Mouse (Mus musculus): Measurements from ENCODE around the gene Acot9. TPM values are rescaled to one million over a fixed set of nuclear protein-coding genes. Genes with fewer than 3 reads are reported as not detected.

Acot9 gene
- polyA plus RNA-seq (2017; shearing (Covaris generic)): 113 TPM

DNA sequence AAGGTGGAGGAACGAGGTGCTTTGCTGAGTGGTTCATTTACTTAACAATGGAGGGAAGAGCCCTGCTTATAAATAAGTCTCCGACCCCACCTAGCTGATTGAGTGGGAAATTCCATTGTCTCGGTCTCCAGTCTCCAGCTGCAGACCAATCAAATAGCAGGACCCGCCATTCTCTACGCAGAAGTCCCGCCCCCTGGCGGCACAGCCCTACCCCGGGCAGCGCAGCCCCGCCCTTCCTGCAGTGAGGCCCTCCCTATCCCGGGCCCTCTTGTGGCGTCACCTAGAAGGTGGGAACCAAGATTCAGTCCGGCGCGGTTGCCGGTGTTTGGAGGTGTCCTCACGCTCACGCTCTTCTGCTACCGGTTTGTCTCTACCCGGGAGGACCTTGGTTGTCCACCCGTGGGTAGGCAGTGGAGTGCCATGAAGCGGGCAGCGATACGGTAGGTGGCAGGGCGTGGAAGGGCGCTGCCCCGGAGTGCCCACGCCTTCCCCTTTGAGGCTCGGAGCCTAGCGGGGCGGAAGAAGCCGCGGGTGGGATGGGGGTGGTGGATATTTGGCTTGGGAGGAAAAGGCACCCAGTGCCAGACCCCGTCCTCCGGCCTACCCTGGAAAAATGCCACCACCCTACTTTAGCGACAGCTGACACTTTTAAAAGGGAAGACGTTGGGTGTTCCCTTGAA lies at the start of gene Acot9:
Acot9 (plus strand) TSS at position 209 of the 680 bp plus-strand sequence.

DNA sequence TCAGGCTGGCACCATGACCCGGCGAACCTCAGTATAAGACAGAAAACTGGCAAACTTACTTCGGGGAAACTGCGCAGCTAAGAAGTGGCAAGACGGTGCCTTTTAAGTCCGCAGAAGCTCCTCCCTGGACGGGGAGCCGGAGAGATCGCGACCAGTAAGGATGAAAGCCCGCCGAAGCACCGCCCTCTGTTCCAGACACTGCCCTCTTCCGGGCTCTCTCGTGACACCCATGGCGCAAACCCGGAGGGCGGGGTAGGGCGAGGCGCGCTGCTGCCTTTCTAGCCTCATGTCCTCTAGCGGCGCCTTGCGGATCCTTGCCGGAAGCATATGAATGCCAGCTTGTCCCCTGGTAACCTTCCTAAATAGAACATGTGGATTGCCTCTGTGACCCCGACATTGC lies 46.0 kb upstream of the Acot9 start, which contains the start of gene Sat1:
Sat1 (minus strand) TSS at position 179 of the 400 bp plus-strand sequence.

GRCm38 (mm10) chrX:155340654-155341053 lies 78.4 kb downstream of the Acot9 start, which contains the start of gene Prdx4:
Prdx4 (minus strand) TSS chrX:155340754.

Other genes with a start within 250 kb of the Acot9 start
- gene Magea5, start 199.3 kb upstream of the Acot9 start, polyA plus RNA-seq (2017; shearing (Covaris generic)): not detected
- not detected for gene Magea1, start 172.7 kb upstream of the Acot9 start, polyA plus RNA-seq (2017; shearing (Covaris generic))
- gene Magea2, start 168.8 kb upstream of the Acot9 start, polyA plus RNA-seq (2017; shearing (Covaris generic)): not detected
- not detected for gene Cldn34b2, start 134.0 kb upstream of the Acot9 start, polyA plus RNA-seq (2017; shearing (Covaris generic))
- 357 TPM for gene Sat1, start 46.0 kb upstream of the Acot9 start, polyA plus RNA-seq (2017; shearing (Covaris generic))
- 52.6 TPM for gene Prdx4, start 78.3 kb downstream of the Acot9 start, polyA plus RNA-seq (2017; shearing (Covaris generic))